Mouse (Mus musculus) embryonic stem cell, embryonic (primary cell): ENCODE results near the gene Jarid2.

Experiments used
- CTCF ChIA-PET, 4 experiments: fragments of 300-600 bp in 2 of 4; fragments of 350-600 bp in 2 of 4; sonication (Branson Sonifier 250); formaldehyde crosslinking; loops; one replicate each; lab custom pipeline; 2022; ENCODE audit warnings: inconsistent platforms in 2 of 4; lab: Charles Lee
- POLR2A ChIA-PET, 4 experiments: fragments of 300-600 bp in 2 of 4; fragments of 350-600 bp in 2 of 4; sonication (Branson Sonifier 250); formaldehyde crosslinking; loops; one replicate each; lab custom pipeline; 2022; ENCODE audit warnings: antibody characterized with exemption in 4 of 4, inconsistent platforms in 1 of 4; lab: Charles Lee

Gene Jarid2

GRCm38 (mm10) chr13:44939326-44940035 is 210.2 kb downstream of the Jarid2 start:
- CTCF ChIA-PET: interaction anchor here in 3 of 4 experiments (0.6 to 1.1 kb wide), 4 partner anchors 13 to 1337 kb away, joined by 3 to 7 read pairs (median 4); no protein-coding TSS in a partner anchor
- POLR2A ChIA-PET: interaction anchor here in 3 of 4 experiments (0.5 to 3.0 kb wide), 21 partner anchors 9 to 546 kb away, joined by 3 to 14 read pairs (median 4); partner anchors contain the start of gene Dtnbp1 (in 1 of the 3)

DNA sequence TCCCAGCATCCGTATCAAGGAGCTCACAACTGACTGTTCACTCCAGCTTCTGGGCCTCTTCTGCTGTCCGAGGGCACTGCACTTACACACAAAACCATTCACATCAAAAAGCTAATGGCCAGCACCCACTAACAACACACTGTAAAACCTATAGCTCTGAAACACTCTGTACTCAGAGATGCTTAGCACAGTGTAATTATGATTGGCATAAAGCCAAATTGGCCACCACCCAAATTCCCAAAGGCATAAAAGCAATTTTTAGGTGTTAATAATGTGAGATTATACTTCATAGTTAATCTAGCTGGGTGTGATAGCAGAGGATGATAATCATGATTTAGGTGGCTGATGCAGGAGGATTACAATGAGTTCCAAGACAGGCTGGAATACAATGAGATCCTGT is 214.3 kb downstream of the Jarid2 start:
- ChIA-PET POLR2A (interaction anchor here in 2 of 4 experiments (0.5 to 2.5 kb wide), 3 partner anchors 8 to 232 kb away, joined by 3 to 10 read pairs (median 3); no protein-coding TSS in a partner anchor), CTCF (interaction anchor here in 1 of 4 experiments (0.6 kb wide), 1 partner anchor 30 kb away, joined by 3 read pairs; no protein-coding TSS in a partner anchor)

- POLR2A ChIA-PET: interaction anchor here in 1 of 4 experiments (0.6 to 1.5 kb wide), 3 partner anchors 15 to 108 kb away, joined by 3 to 4 read pairs (median 3); no protein-coding TSS in a partner anchor
- CTCF ChIA-PET: no interaction called here
Observed at GRCm38 (mm10) chr13:44946880-44947635, 217.8 kb downstream of the Jarid2 start.

- CTCF ChIA-PET: interaction anchor here in 1 of 4 experiments (0.5 to 0.7 kb wide), 2 partner anchors 31 to 162 kb away, joined by 3 read pairs; no protein-coding TSS in a partner anchor
- POLR2A ChIA-PET: interaction anchor here in 3 of 4 experiments (0.6 to 1.9 kb wide), 7 partner anchors 9 to 242 kb away, joined by 3 to 14 read pairs (median 5); no protein-coding TSS in a partner anchor
Observed at GRCm38 (mm10) chr13:44948320-44949250, 219.3 kb downstream of the Jarid2 start.

- POLR2A ChIA-PET: interaction anchor here in 1 of 4 experiments (0.6 to 1.6 kb wide), 4 partner anchors 9 to 822 kb away, joined by 3 to 11 read pairs (median 4); no protein-coding TSS in a partner anchor
- CTCF ChIA-PET: interaction anchor here (0.5 to 1.1 kb wide), 11 partner anchors 10 to 1170 kb away, joined by 3 to 5 read pairs (median 3); no protein-coding TSS in a partner anchor
Observed at GRCm38 (mm10) chr13:44952393-44953086, 223.3 kb downstream of the Jarid2 start.

DNA sequence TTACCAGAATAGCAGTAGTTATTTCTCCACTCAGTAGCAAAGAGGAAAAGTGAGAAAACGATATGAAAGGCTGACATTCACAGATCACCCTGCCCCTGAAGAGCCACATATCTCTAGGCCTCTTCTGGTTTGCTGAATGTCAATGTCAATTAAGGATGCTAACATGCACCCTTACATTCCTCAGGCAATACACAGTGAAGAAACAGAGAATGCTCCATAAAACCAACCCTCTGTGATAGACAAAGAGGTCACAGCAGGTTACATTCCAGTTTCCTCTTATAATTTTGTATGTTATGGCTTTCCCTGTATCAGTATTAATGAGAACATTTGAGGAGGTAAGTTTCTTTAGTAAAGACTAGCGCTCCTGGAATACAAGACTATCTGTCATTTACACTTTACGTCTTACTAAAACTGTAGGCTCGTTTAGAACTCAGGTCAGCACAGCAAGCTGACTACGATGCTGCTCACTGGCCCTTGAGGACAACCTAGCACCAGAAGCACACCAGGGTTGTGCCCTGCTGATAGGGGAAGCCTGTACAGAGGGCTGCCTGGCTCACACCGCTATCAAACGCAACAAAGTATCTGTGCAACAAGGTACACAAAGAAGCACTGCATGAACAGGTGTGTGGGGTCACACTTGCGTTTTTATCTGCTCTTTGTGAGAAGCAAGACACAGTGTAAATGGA is 224.4 kb downstream of the Jarid2 start:
- POLR2A ChIA-PET: no interaction called here
- CTCF ChIA-PET: no interaction called here

GRCm38 (mm10) chr13:44954232-44954568 is 224.9 kb downstream of the Jarid2 start:
- ChIA-PET POLR2A (no interaction called here), CTCF (no interaction called here)

DNA sequence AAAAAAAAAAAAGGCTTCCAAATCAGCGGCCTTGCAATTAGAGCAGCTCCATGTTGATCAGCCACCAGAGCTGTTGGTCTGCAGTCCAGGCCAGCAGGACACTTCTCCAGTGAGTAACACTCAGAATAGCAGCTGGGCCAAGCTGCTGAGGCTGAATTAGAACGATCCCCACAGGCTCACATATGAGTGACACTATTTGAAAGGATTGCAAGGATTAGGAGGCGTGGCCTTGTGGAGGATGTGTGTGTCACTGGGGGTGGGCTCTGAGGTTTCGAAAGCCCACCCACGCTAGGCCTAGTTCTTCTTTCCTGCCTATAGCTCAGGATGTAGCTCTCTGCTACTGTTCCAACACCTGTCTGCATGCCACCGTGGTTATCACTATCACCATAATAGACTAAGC is 226.5 kb downstream of the Jarid2 start:
- ChIA-PET CTCF (no interaction called here), POLR2A (interaction anchor here in 1 of 4 experiments (0.7 kb wide), 2 partner anchors 24 to 1355 kb away, joined by 3 read pairs; no protein-coding TSS in a partner anchor)

- CTCF ChIA-PET: no interaction called here
- POLR2A ChIA-PET: no interaction called here
Observed at GRCm38 (mm10) chr13:44957049-44957448, 227.8 kb downstream of the Jarid2 start.

DNA sequence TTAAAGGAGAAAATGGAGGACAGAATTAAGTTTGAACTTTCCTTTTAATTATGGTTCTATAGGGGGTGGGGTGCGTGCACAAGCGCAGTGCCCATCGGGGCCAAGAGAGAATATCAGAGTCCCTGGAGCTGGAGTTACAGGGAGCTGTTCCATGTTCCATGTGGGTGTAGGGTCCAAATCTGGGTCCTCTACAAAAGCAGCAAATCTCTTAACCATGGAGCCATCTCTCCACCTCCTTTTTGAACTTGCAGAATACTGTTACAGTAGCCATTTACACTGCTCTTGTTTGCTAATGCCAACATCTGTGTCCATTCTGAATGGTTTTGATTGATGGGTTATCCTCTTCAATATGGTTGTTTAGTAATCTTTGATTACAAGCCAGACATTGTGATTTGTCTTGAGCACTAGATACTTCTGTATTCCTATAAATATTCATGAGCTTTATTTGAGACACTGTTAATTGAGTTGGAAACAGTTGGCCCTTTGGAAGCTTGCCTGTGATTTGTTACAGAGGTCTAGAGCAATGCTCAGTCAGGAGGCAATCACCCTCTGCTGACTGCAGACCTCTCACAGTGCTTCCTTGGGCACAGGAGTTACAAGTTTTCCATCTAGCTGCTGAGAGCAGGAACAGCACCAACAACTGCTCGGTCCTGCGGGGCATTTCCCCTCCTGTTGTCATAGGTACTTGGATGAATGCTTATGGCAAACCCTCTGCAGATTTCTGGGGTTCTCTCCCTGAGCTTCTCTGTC is 231.4 kb downstream of the Jarid2 start:
- POLR2A ChIA-PET: interaction anchor here in 1 of 4 experiments (0.6 kb wide), 1 partner anchor 689 kb away, joined by 8 read pairs; no protein-coding TSS in a partner anchor
- CTCF ChIA-PET: interaction anchor here in 1 of 4 experiments (0.5 kb wide), 1 partner anchor 358 kb away, joined by 3 read pairs; no protein-coding TSS in a partner anchor
